Mouse (Mus musculus) intestine, embryonic 14.5 days (tissue): ENCODE measurements around the gene Pate3. TPM values are rescaled to one million over a fixed set of nuclear protein-coding genes. Genes with fewer than 3 reads are reported as not detected.
"Not testable (repeated sequence)": the region's sequence is repeated elsewhere in the genome, so short reads cannot be mapped to it uniquely, and the experiment has no call there.

Source experiments
- ATAC-seq: fragments of 200-750 bp; cut with Nextera tagmentation; replicated peaks from 2 replicates; pipeline ENCODE4 v1.8.0; 2017; ENCODE audit warnings: low read depth, moderate number of reproducible peaks, moderate TSS enrichment, moderate library complexity; ENCODE audit not compliant: low FRiP score, low TSS enrichment
- DNase-seq: peaks from one replicate; pipeline ENCODE4 v3.0.0-alpha.2; 2018; ENCODE audit warnings: low spot score
- H3K27ac ChIP-seq: fragments of 300-500 bp; sonication (generic); 2 replicates; pipeline ENCODE4 v1.5.1; 2014; ENCODE audit warnings: low read depth, mild to moderate bottlenecking, control low read depth
- H3K27me3 ChIP-seq: fragments of 300-500 bp; sonication (generic); replicated peaks from 2 replicates; pipeline ENCODE4 v1.6.1; 2014; ENCODE audit warnings: low read length, control low read depth; ENCODE audit not compliant: control insufficient read depth, insufficient read depth
- H3K36me3 ChIP-seq: fragments of 300-500 bp; sonication (generic); 2 replicates; pipeline ENCODE4 v1.6.1; 2014; ENCODE audit warnings: low read length, control low read depth; ENCODE audit not compliant: control insufficient read depth, insufficient read depth
- H3K4me1 ChIP-seq: fragments of 300-500 bp; sonication (generic); replicated peaks from 2 replicates; pipeline ENCODE4 v1.6.1; 2014; ENCODE audit warnings: low read length, control low read depth, mixed read lengths; ENCODE audit not compliant: control insufficient read depth, insufficient read depth
- H3K4me2 ChIP-seq: fragments of 300-500 bp; sonication (generic); 2 replicates; pipeline ENCODE4 v1.6.1; 2014; ENCODE audit warnings: low read length
- H3K4me3 ChIP-seq: fragments of 300-500 bp; sonication (generic); 2 replicates; pipeline ENCODE4 v1.5.1; 2014; ENCODE audit warnings: low read depth, low read length, control low read depth, mixed read lengths
- H3K9ac ChIP-seq: fragments of 300-500 bp; sonication (generic); 2 replicates; pipeline ENCODE4 v1.6.1; 2014; ENCODE audit warnings: mild to moderate bottlenecking, low read length
- H3K9me3 ChIP-seq: fragments of 300-500 bp; sonication (generic); 2 replicates; pipeline ENCODE4 v1.6.1; 2016; ENCODE audit warnings: low read length, control low read depth; ENCODE audit not compliant: control insufficient read depth
- WGBS: fragments of 180-500 bp; shearing (Covaris S2); extraction: QIAGEN DNeasy Blood & Tissue Kit; methylation state at CpG from one replicate; pipeline ENCODE4 v1.1.7; 2014; 5-methylcytosine and 5-hydroxymethylcytosine counted together
- polyA plus RNA-seq: library from polyadenylated mRNA; unstranded; fragments of >200 nt; fragmentation: Nextera tagmentation; extraction: Ambion mirVana; gene quantifications from 2 replicates; pipeline ENCODE4 v1.2.1, GENCODE M21; 2014

Gene Pate3
- polyA plus RNA-seq, result 0.14 TPM in 1 of 2 replicates, not detected in the other

- no peak within 1 kb of the TSS for H3K27ac ChIP-seq
- no peaks in the 10 kb centered on the region for H3K4me1 ChIP-seq
- no peak within 1 kb of the TSS for H3K4me2 ChIP-seq
- no peak for DNase-seq
- no peak for ATAC-seq
- H3K9me3 ChIP-seq, result no peaks in the 10 kb centered on the region
- H3K36me3 ChIP-seq, result no peaks in the 10 kb centered on the region
- 83% methylated on average over 1 of the region's 1 CpGs for WGBS
- no peak within 1 kb of the TSS for H3K9ac ChIP-seq
- H3K27me3 ChIP-seq, result no peaks in the 10 kb centered on the region
- no peak within 1 kb of the TSS for H3K4me3 ChIP-seq
Measured at GRCm38 (mm10) chr9:35648102-35648501, at the start of gene Pate3. TSS of gene Pate3 (minus strand) at chr9:35648202.

- DNase-seq (no peak), ATAC-seq (no peak)
- Histone ChIP-seq H3K36me3 (no peaks in the 10 kb centered on the region), H3K4me3 (no peak overlapping the region), H3K4me2 (no peak overlapping the region), H3K9ac (no peak overlapping the region), H3K27me3 (no peaks in the 10 kb centered on the region), H3K27ac (no peak overlapping the region), H3K4me1 (no peaks in the 10 kb centered on the region), H3K9me3 (no peaks in the 10 kb centered on the region)
Measured at GRCm38 (mm10) chr9:35691924-35692323, 43.9 kb upstream of the Pate3 start.

GRCm38 (mm10) chr9:35687013-35687412 lies 39.0 kb upstream of the Pate3 start, which contains the start of gene Pate1:
TSS of gene Pate1 (minus strand) at chr9:35687390.
- Histone ChIP-seq H3K27me3 (no peaks in the 10 kb centered on the region), H3K4me1 (no peaks in the 10 kb centered on the region), H3K27ac (no peak within 1 kb of the TSS), H3K36me3 (no peaks in the 10 kb centered on the region), H3K9me3 (no peaks in the 10 kb centered on the region), H3K4me2 (no peak within 1 kb of the TSS), H3K4me3 (no peak within 1 kb of the TSS), H3K9ac (no peak within 1 kb of the TSS)
- ATAC-seq, result no peak
- no peak for DNase-seq
- 41% methylated on average over 1 of the region's 1 CpGs for WGBS

GRCm38 (mm10) chr9:35673557-35673956 lies 25.6 kb upstream of the Pate3 start:
- H3K4me2 ChIP-seq, result no peak overlapping the region
- 83% methylated on average over 2 of the region's 2 CpGs for WGBS
- DNase-seq (no peak), ATAC-seq (no peak)
- H3K4me3 ChIP-seq, result no peak overlapping the region
- no peak overlapping the region for H3K9ac ChIP-seq
- H3K27me3 ChIP-seq, result no peaks in the 10 kb centered on the region
- H3K9me3 ChIP-seq, result no peaks in the 10 kb centered on the region
- H3K36me3 ChIP-seq, result no peaks in the 10 kb centered on the region
- H3K27ac ChIP-seq, result no peak overlapping the region
- H3K4me1 ChIP-seq, result no peaks in the 10 kb centered on the region

- Histone ChIP-seq H3K9me3 (no peaks in the 10 kb centered on the region), H3K4me3 (no peak overlapping the region), H3K4me2 (no peak overlapping the region), H3K9ac (no peak overlapping the region), H3K36me3 (no peaks in the 10 kb centered on the region), H3K4me1 (no peaks in the 10 kb centered on the region), H3K27me3 (no peaks in the 10 kb centered on the region), H3K27ac (no peak overlapping the region)
- DNase-seq (no peak), ATAC-seq (no peak)
- 88% methylated on average over 1 of the region's 1 CpGs for WGBS
Measured at GRCm38 (mm10) chr9:35632981-35633380, 15.0 kb downstream of the Pate3 start.

- H3K4me3 ChIP-seq, H3K27ac ChIP-seq, H3K4me2 ChIP-seq, H3K9ac ChIP-seq, H3K27me3 ChIP-seq, ATAC-seq, H3K9me3 ChIP-seq, H3K36me3 ChIP-seq, DNase-seq, H3K4me1 ChIP-seq: not testable (repeated sequence)
- 64% methylated on average over 2 of the region's 2 CpGs for WGBS
Measured at GRCm38 (mm10) chr9:35616784-35617183, 31.2 kb downstream of the Pate3 start.

GRCm38 (mm10) chr9:35614005-35614404 lies 34.0 kb downstream of the Pate3 start:
- no peak for DNase-seq
- Histone ChIP-seq H3K9me3 (no peaks in the 10 kb centered on the region), H3K4me3 (no peak overlapping the region), H3K27me3 (no peaks in the 10 kb centered on the region), H3K9ac (no peak overlapping the region), H3K4me1 (no peaks in the 10 kb centered on the region), H3K27ac (no peak overlapping the region), H3K4me2 (no peak overlapping the region), H3K36me3 (no peaks in the 10 kb centered on the region)
- ATAC-seq, result no peak
- WGBS, result 23% methylated on average over 2 of the region's 2 CpGs

- H3K4me3 ChIP-seq, result no peak within 1 kb of the TSS
- no peak within 1 kb of the TSS for H3K4me2 ChIP-seq
- ATAC-seq, result no peak
- no peaks in the 10 kb centered on the region for H3K4me1 ChIP-seq
- no peak within 1 kb of the TSS for H3K27ac ChIP-seq
- 77% methylated on average over 1 of the region's 1 CpGs for WGBS
- H3K27me3 ChIP-seq, result no peaks in the 10 kb centered on the region
- no peak within 1 kb of the TSS for H3K9ac ChIP-seq
- H3K9me3 ChIP-seq, result no peaks in the 10 kb centered on the region
- H3K36me3 ChIP-seq, result no peaks in the 10 kb centered on the region
- no peak for DNase-seq
Measured at GRCm38 (mm10) chr9:35611841-35612240, 36.2 kb downstream of the Pate3 start, which contains the start of gene Pate4. TSS of gene Pate4 (minus strand) at chr9:35611941.

GRCm38 (mm10) chr9:35607647-35608405 lies 40.2 kb downstream of the Pate3 start:
- Histone ChIP-seq H3K9ac (no peak overlapping the region), H3K27me3 (no peaks in the 10 kb centered on the region), H3K36me3 (no peaks in the 10 kb centered on the region), H3K4me1 (no peaks in the 10 kb centered on the region), H3K4me2 (no peak overlapping the region), H3K27ac (no peak overlapping the region), H3K9me3 (no peaks in the 10 kb centered on the region), H3K4me3 (no peak overlapping the region)
- DNase-seq (no peak), ATAC-seq (no peak)
- 65% methylated on average over 8 of the region's 8 CpGs for WGBS
